Mouse (Mus musculus) liver, postnatal 0 days (tissue): ENCODE measurements at regions not wholly inside any gene's neighbourhood (a gene's known extent, or its start where the extent isn't known, plus 50 kb on each side); places are given as distances from the start of the nearest gene placed in this dataset.

ENCODE experiments used
- CTCF ChIP-seq: sonication (generic); IDR thresholded peaks from 2 replicates; pipeline ENCODE4 v1.5.1; 2016; ENCODE audit warnings: antibody characterized with exemption, low read depth
- EP300 ChIP-seq: IDR thresholded peaks from 2 replicates; pipeline ENCODE4 v1.6.1; 2016; ENCODE audit warnings: antibody characterized with exemption, low read depth, mild to moderate bottlenecking

DNA sequence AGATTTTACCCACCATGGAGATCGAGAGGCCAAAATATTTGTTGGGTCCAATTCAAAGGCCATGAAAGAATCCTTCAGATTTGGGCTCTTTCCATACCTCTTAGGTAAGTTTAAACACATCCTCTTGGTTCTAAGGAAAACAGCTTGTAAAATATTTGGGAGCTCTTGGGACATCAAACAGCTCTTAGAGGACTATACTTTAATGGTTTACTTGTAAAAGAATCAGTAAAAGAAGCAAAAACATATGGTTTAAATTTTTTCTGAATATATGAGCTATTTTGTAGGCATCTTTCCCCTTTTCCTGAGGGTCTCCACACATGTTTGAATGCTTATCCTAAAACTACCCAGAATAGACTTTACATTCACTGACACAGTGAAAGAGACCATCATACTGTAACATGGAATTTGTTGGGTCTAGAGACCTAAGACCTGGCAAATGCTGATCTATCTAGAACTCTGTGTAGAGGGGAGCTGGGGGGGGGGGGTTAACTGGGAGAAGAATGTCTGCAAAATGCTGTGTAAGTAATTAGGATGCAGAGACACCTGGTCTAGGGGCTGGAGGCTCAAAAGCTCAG, 140.3 kb upstream of the Tmem72 start:
- TF ChIP-seq EP300 (no peak), CTCF (no peak)
